Mouse (Mus musculus) spleen, adult 2 months (tissue): ENCODE results near the gene Osgep. TPM values are rescaled to one million over a fixed set of nuclear protein-coding genes. Genes with fewer than 3 reads are reported as not detected.
"Not testable (repeated sequence)": the region's sequence is repeated elsewhere in the genome, so short reads cannot be mapped to it uniquely, and the experiment has no call there.

ENCODE experiments used
- DNase-seq, 2 experiments: peaks; one replicate each; pipeline versions ENCODE4 v3.0.0 to v3.0.0-alpha.2; 2012 to 2021; ENCODE audit warnings: low spot score in 2 of 2, low read depth in 1 of 2
- H3K27ac ChIP-seq: fragments of 200-500 bp; 2 replicates; pipeline ENCODE4 v1.5.1; 2012; ENCODE audit warnings: low read length, inconsistent platforms; ENCODE audit not compliant: insufficient read depth
- H3K27me3 ChIP-seq: fragments of 200-500 bp; 2 replicates; pipeline ENCODE4 v1.6.1; 2012; ENCODE audit warnings: mild to moderate bottlenecking, moderate library complexity, low read length, inconsistent platforms; ENCODE audit not compliant: control insufficient read depth, insufficient read depth
- H3K36me3 ChIP-seq: fragments of 200-500 bp; 2 replicates; pipeline ENCODE4 v1.6.1; 2012; ENCODE audit warnings: mild to moderate bottlenecking, low read length, inconsistent platforms; ENCODE audit not compliant: control insufficient read depth, insufficient read depth
- H3K4me1 ChIP-seq: fragments of 200-500 bp; 2 replicates; pipeline ENCODE4 v1.6.1; 2011; ENCODE audit warnings: inconsistent platforms; ENCODE audit not compliant: control insufficient read depth, insufficient read depth, insufficient read length
- H3K4me3 ChIP-seq: fragments of 200-500 bp; 2 replicates; pipeline ENCODE4 v1.5.1; 2011; ENCODE audit warnings: mild to moderate bottlenecking, inconsistent platforms; ENCODE audit not compliant: insufficient read depth, insufficient read length; ENCODE audit errors: extremely low read depth
- CTCF ChIP-seq: fragments of 200-500 bp; IDR thresholded peaks from 2 replicates; pipeline ENCODE4 v1.5.1; 2011; ENCODE audit warnings: mild to moderate bottlenecking, inconsistent platforms; ENCODE audit not compliant: insufficient read depth, insufficient read length, insufficient replicate concordance; ENCODE audit errors: extremely low read depth
- POLR2A ChIP-seq: fragments of 200-500 bp; IDR thresholded peaks from 2 replicates; pipeline ENCODE4 v1.6.1; 2011; ENCODE audit warnings: low read depth, low read length, inconsistent platforms
- WGBS: fragments of 180-500 bp; shearing (Covaris S2); methylation state at CpG from one replicate; pipeline ENCODE4 v1.1.7; 2018; 5-methylcytosine and 5-hydroxymethylcytosine counted together
- polyA plus RNA-seq: library from polyadenylated mRNA; depleted of rRNA; stranded (reverse); fragments of >200 nt; gene quantifications from 2 replicates; pipeline ENCODE4 v1.2.3, GENCODE M21; 2012; rRNA removed

Osgep gene
- polyA plus RNA-seq, 1 experiment, result 74.2 TPM

- Histone ChIP-seq H3K27me3 (no peaks in the 10 kb centered on the region), H3K36me3 (peaks cover 8% of the 10 kb centered on the region), H3K4me1 (peaks cover 3% of the 10 kb centered on the region; the same call in 1 of the 2 replicates), H3K4me3 (no peak overlapping the region), H3K27ac (no peak overlapping the region)
- TF ChIP-seq POLR2A (no peak), CTCF (no peak)
- WGBS, result 95% methylated on average over 3 of the region's 3 CpGs
- no peak for DNase-seq
Measured at GRCm38 (mm10) chr14:50866966-50867365, 57.7 kb downstream of the Osgep start.

DNA sequence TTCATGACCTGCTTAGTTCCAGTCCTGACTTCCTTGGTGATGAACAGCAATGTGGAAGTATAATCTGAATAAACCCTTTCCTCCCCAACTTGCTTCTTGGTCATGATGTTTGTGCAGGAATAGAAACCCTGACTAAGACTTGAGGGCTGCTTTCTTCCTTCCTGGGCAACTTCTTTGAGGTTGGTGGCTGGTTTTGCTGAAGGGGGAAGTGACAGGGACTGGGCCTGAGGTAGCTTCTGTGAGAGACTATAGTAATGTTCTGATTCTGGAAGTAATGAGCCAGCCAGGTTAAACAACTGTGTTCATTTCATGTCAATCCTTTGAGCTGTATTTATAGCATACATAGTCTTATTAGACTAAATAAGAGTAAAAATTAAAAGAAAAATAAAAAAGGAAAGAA, 59.7 kb downstream of the Osgep start:
- peaks cover 20% of the 10 kb centered on the region for H3K36me3 ChIP-seq
- DNase-seq, H3K27ac ChIP-seq, H3K4me3 ChIP-seq, H3K4me1 ChIP-seq, H3K27me3 ChIP-seq: not testable (repeated sequence)

GRCm38 (mm10) chr14:50862641-50863040, 62.1 kb downstream of the Osgep start:
- no peaks in the 10 kb centered on the region for H3K4me1 ChIP-seq
- no peak overlapping the region for H3K27ac ChIP-seq
- TF ChIP-seq CTCF (no peak), POLR2A (no peak)
- WGBS, result 94% methylated on average over 10 of the region's 10 CpGs
- peaks cover 25% of the 10 kb centered on the region for H3K36me3 ChIP-seq
- no peak overlapping the region for H3K4me3 ChIP-seq
- H3K27me3 ChIP-seq, result no peaks in the 10 kb centered on the region
- DNase-seq, result no peak

Other genes with a start within 250 kb of the Osgep start
- not detected in 2 replicates for gene Olfr747, start 231.7 kb downstream of the Osgep start, polyA plus RNA-seq
- gene Olfr748, start 217.5 kb downstream of the Osgep start, polyA plus RNA-seq, result not detected in 2 replicates
- gene Olfr749, start 179.8 kb downstream of the Osgep start, polyA plus RNA-seq, result not detected in 2 replicates
- gene Ttc5, start 139.4 kb downstream of the Osgep start, polyA plus RNA-seq, result 24.3 and 28.1 TPM in 2 replicates
- gene Ccnb1ip1, start 117.2 kb downstream of the Osgep start, polyA plus RNA-seq, result not detected in 2 replicates
- gene Parp2, start 117.1 kb downstream of the Osgep start, polyA plus RNA-seq, result 15.6 and 17.5 TPM in 2 replicates
- 37.8 and 38.4 TPM in 2 replicates for gene Tep1, start 54.3 kb downstream of the Osgep start, polyA plus RNA-seq
- gene Klhl33, start 27.4 kb downstream of the Osgep start, polyA plus RNA-seq, result 0.09 and 0.18 TPM in 2 replicates
- 22.7 and 26.8 TPM in 2 replicates for gene Apex1, start 75 bp upstream of the Osgep start, polyA plus RNA-seq
- 87.3 and 131 TPM in 2 replicates for gene Pip4p1, start 6.0 kb upstream of the Osgep start, polyA plus RNA-seq
- 21.4 and 27.0 TPM in 2 replicates for gene Pnp, start 6.2 kb upstream of the Osgep start, polyA plus RNA-seq
- 26.2 and 28.4 TPM in 2 replicates for gene Gm49342, start 19.6 kb upstream of the Osgep start, polyA plus RNA-seq
- 2.7 and 3.1 TPM in 2 replicates for gene Pnp2, start 31.1 kb upstream of the Osgep start, polyA plus RNA-seq
- not detected in 2 replicates for gene Rnase10, start 82.9 kb upstream of the Osgep start, polyA plus RNA-seq
- gene Rnase9, start 117.0 kb upstream of the Osgep start, polyA plus RNA-seq, result not detected in 2 replicates
- not detected in 2 replicates for gene Rnase11, start 125.3 kb upstream of the Osgep start, polyA plus RNA-seq
- gene Rnase12, start 132.8 kb upstream of the Osgep start, polyA plus RNA-seq, result 0.68 and 1.1 TPM in 2 replicates
- gene Olfr750, start 149.5 kb upstream of the Osgep start, polyA plus RNA-seq, result not detected in 2 replicates
- gene Rnase4, start 166.2 kb upstream of the Osgep start, polyA plus RNA-seq, result 18.2 TPM in 2 replicates
- 2.8 and 3.5 TPM in 2 replicates for gene Ang, start 166.3 kb upstream of the Osgep start, polyA plus RNA-seq
- not detected in 2 replicates for gene Eddm3b, start 189.5 kb upstream of the Osgep start, polyA plus RNA-seq
- gene Rnase6, start 199.0 kb upstream of the Osgep start, polyA plus RNA-seq, result 90.3 and 109 TPM in 2 replicates
- 1,669 and 1,717 TPM in 2 replicates for gene Rnase1, start 221.9 kb upstream of the Osgep start, polyA plus RNA-seq
- gene Rnase2b, start 237.4 kb upstream of the Osgep start, polyA plus RNA-seq, result not detected in 2 replicates